Mouse (Mus musculus) hindbrain, postnatal 0 days (tissue): Measurements from ENCODE around the gene Fam170b. TPM values are rescaled to one million over a fixed set of nuclear protein-coding genes. Genes with fewer than 3 reads are reported as not detected.

Source experiments
- ATAC-seq: fragments of 200-750 bp; cut with Nextera tagmentation; 2 replicates; pipeline ENCODE4 v1.8.0; 2017; ENCODE audit warnings: mild to moderate bottlenecking, moderate TSS enrichment, moderate library complexity
- DNase-seq: peaks from one replicate; pipeline ENCODE4 v3.0.0-alpha.2; 2015; ENCODE audit warnings: low spot score
- H3K27ac ChIP-seq: fragments of 300-500 bp; sonication (generic); 2 replicates; pipeline ENCODE4 v1.5.1; 2014; ENCODE audit warnings: mild to moderate bottlenecking
- H3K27me3 ChIP-seq: fragments of 300-500 bp; sonication (generic); 2 replicates; pipeline ENCODE4 v1.6.1; 2014; ENCODE audit warnings: low read length, mixed read lengths; ENCODE audit not compliant: insufficient read depth
- H3K36me3 ChIP-seq: fragments of 300-500 bp; sonication (generic); 2 replicates; pipeline ENCODE4 v1.6.1; 2014; ENCODE audit warnings: low read length, mixed read lengths; ENCODE audit not compliant: insufficient read depth
- H3K4me1 ChIP-seq: fragments of 300-500 bp; sonication (generic); 2 replicates; pipeline ENCODE4 v1.6.1; 2014; ENCODE audit warnings: antibody characterized with exemption, low read length, mixed read lengths; ENCODE audit not compliant: insufficient read depth
- H3K4me2 ChIP-seq: fragments of 300-500 bp; sonication (generic); 2 replicates; pipeline ENCODE4 v1.6.1; 2014; ENCODE audit warnings: low read depth, mild to moderate bottlenecking, low read length, moderate library complexity, mixed read lengths
- H3K4me3 ChIP-seq: fragments of 300-500 bp; sonication (generic); 2 replicates; pipeline ENCODE4 v1.5.1; 2014; ENCODE audit warnings: low read length
- H3K9ac ChIP-seq: fragments of 300-500 bp; sonication (generic); replicated peaks from 2 replicates; pipeline ENCODE4 v1.6.1; 2014; ENCODE audit warnings: mild to moderate bottlenecking, low read length, moderate library complexity, mixed read lengths
- H3K9me3 ChIP-seq: fragments of 300-500 bp; sonication (generic); 2 replicates; pipeline ENCODE4 v1.6.1; 2016; ENCODE audit warnings: low read length, mixed read lengths
- CTCF ChIP-seq: IDR thresholded peaks from 2 replicates; pipeline ENCODE4 v1.5.1; 2016; ENCODE audit warnings: antibody characterized with exemption, control low read depth, low read depth
- WGBS: fragments of 180-500 bp; shearing (Covaris S2); extraction: QIAGEN DNeasy Blood & Tissue Kit; methylation state at CpG from one replicate; pipeline ENCODE4 v1.1.7; 2014; 5-methylcytosine and 5-hydroxymethylcytosine counted together
- polyA plus RNA-seq: library from polyadenylated mRNA; unstranded; fragments of >200 nt; fragmentation: Nextera tagmentation; extraction: Ambion mirVana; gene quantifications from 2 replicates; pipeline ENCODE4 v1.2.1, GENCODE M21; 2015
- total RNA-seq: library from RNA; depleted of rRNA; stranded (reverse); fragments of >200 nt; gene quantifications from 2 replicates; pipeline ENCODE4 v1.2.3, GENCODE M21; 2014; rRNA removed

The Fam170b gene
- total and polyA plus RNA-seq, 2 experiments from 2014 or later = not detected

- WGBS = 35% methylated on average over 6 of the region's 6 CpGs
- no peak for TF ChIP-seq CTCF
- Histone ChIP-seq H3K9ac (no peak overlapping the region), H3K36me3 (no peaks in the 10 kb centered on the region), H3K9me3 (no peaks in the 10 kb centered on the region), H3K27ac (0 out of 2 replicates have a peak overlapping the region, but pooled peaks have one; percentile 8), H3K4me1 (peaks cover 14% of the 10 kb centered on the region; the same call in 1 of the 2 replicates), H3K4me2 (no peak overlapping the region), H3K27me3 (0 out of 2 replicates have a peak, but pooled peaks cover 3% of the 10 kb centered on the region), H3K4me3 (no peak overlapping the region)
- ATAC-seq (no peak), DNase-seq (peak; percentile 59)
Measured at GRCm38 (mm10) chr14:32861149-32861581, 27.4 kb downstream of the Fam170b start.

- no peak for TF ChIP-seq CTCF
- Histone ChIP-seq H3K4me2 (no peak overlapping the region), H3K9ac (no peak overlapping the region), H3K36me3 (no peaks in the 10 kb centered on the region), H3K27me3 (0 out of 2 replicates have a peak, but pooled peaks cover 3% of the 10 kb centered on the region), H3K4me1 (peaks cover 14% of the 10 kb centered on the region; the same call in 1 of the 2 replicates), H3K9me3 (no peaks in the 10 kb centered on the region), H3K4me3 (no peak overlapping the region), H3K27ac (0 out of 2 replicates have a peak overlapping the region, but pooled peaks have one; percentile 8)
- WGBS = 43% methylated on average over 2 of the region's 2 CpGs
- ATAC-seq (no peak), DNase-seq (no peak)
Measured at GRCm38 (mm10) chr14:32861656-32862055, 27.9 kb downstream of the Fam170b start.

GRCm38 (mm10) chr14:32865331-32865730, 31.6 kb downstream of the Fam170b start:
- no peaks in the 10 kb centered on the region for H3K27me3 ChIP-seq
- no peak for TF ChIP-seq CTCF
- 84% methylated on average over 3 of the region's 3 CpGs for WGBS
- no peak overlapping the region for H3K9ac ChIP-seq
- peaks cover 9% of the 10 kb centered on the region; the same call in 1 of the 2 replicates for H3K4me1 ChIP-seq
- H3K4me3 ChIP-seq = no peak overlapping the region
- no peaks in the 10 kb centered on the region for H3K9me3 ChIP-seq
- ATAC-seq = no peak
- H3K27ac ChIP-seq = no peak overlapping the region
- no peak for DNase-seq
- no peaks in the 10 kb centered on the region for H3K36me3 ChIP-seq
- no peak overlapping the region for H3K4me2 ChIP-seq

- no peaks in the 10 kb centered on the region for H3K27me3 ChIP-seq
- ATAC-seq (no peak), DNase-seq (no peak)
- H3K4me2 ChIP-seq = no peak overlapping the region
- no peak for TF ChIP-seq CTCF
- H3K27ac ChIP-seq = no peak overlapping the region
- WGBS = 92% methylated on average over 5 of the region's 5 CpGs
- H3K4me3 ChIP-seq = no peak overlapping the region
- H3K9ac ChIP-seq = no peak overlapping the region
- no peaks in the 10 kb centered on the region for H3K36me3 ChIP-seq
- H3K9me3 ChIP-seq = no peaks in the 10 kb centered on the region
- no peaks in the 10 kb centered on the region for H3K4me1 ChIP-seq
Measured at GRCm38 (mm10) chr14:32871963-32872362, 38.2 kb downstream of the Fam170b start.

- Histone ChIP-seq H3K36me3 (no peaks in the 10 kb centered on the region), H3K9me3 (no peaks in the 10 kb centered on the region), H3K4me3 (no peak overlapping the region), H3K4me2 (no peak overlapping the region), H3K4me1 (no peaks in the 10 kb centered on the region), H3K27ac (no peak overlapping the region), H3K9ac (no peak overlapping the region), H3K27me3 (no peaks in the 10 kb centered on the region)
- WGBS = 62% methylated on average over 6 of the region's 6 CpGs
- TF ChIP-seq CTCF = no peak
- ATAC-seq (no peak), DNase-seq (no peak)
Measured at GRCm38 (mm10) chr14:32877549-32877948, 43.8 kb downstream of the Fam170b start.

GRCm38 (mm10) chr14:32880332-32880731, 46.6 kb downstream of the Fam170b start:
- H3K27me3 ChIP-seq = no peaks in the 10 kb centered on the region
- WGBS = 87% methylated on average over 5 of the region's 5 CpGs
- TF ChIP-seq CTCF = no peak

GRCm38 (mm10) chr14:32881693-32882092, 47.9 kb downstream of the Fam170b start:
- Histone ChIP-seq H3K9me3 (no peaks in the 10 kb centered on the region), H3K27ac (no peak overlapping the region), H3K4me1 (no peaks in the 10 kb centered on the region), H3K4me3 (no peak overlapping the region), H3K27me3 (no peaks in the 10 kb centered on the region), H3K9ac (no peak overlapping the region), H3K4me2 (no peak overlapping the region), H3K36me3 (no peaks in the 10 kb centered on the region)
- WGBS = 57% methylated on average over 1 of the region's 1 CpGs
- ATAC-seq (no peak), DNase-seq (no peak)
- no peak for TF ChIP-seq CTCF

More at GRCm38 (mm10) chr14:32880332-32880731, 46.6 kb downstream of the Fam170b start:
- Histone ChIP-seq H3K4me2 (no peak overlapping the region), H3K9ac (no peak overlapping the region), H3K27ac (no peak overlapping the region), H3K4me1 (no peaks in the 10 kb centered on the region), H3K36me3 (no peaks in the 10 kb centered on the region), H3K9me3 (no peaks in the 10 kb centered on the region), H3K4me3 (no peak overlapping the region)
- ATAC-seq (no peak), DNase-seq (no peak)

Other genes with a start within 250 kb of the Fam170b start
- gene Prrxl1, start 234.6 kb upstream of the Fam170b start, total RNA-seq = 17.8 and 24.2 TPM in 2 replicates
- gene Prrxl1, start 234.6 kb upstream of the Fam170b start, polyA plus RNA-seq = 24.1 and 28.0 TPM in 2 replicates
- 0.21 TPM in 1 of 2 replicates, not detected in the other for gene 3425401B19Rik, start 148.7 kb upstream of the Fam170b start, total RNA-seq
- gene 3425401B19Rik, start 148.7 kb upstream of the Fam170b start, polyA plus RNA-seq = 0.06 and 0.08 TPM in 2 replicates
- 1.2 TPM in 1 of 2 replicates, not detected in the other for gene Tmem273, start 48.0 kb upstream of the Fam170b start, total RNA-seq
- 0.16 and 0.23 TPM in 2 replicates for gene Tmem273, start 48.0 kb upstream of the Fam170b start, polyA plus RNA-seq
- gene Vstm4, start 22.8 kb downstream of the Fam170b start, total RNA-seq = 9.6 and 9.8 TPM in 2 replicates
- gene Vstm4, start 22.8 kb downstream of the Fam170b start, polyA plus RNA-seq = 14.8 and 14.9 TPM in 2 replicates
- gene Lrrc18, start 157.4 kb downstream of the Fam170b start, total RNA-seq = 0.63 TPM in 1 of 2 replicates, not detected in the other
- 0.61 and 0.67 TPM in 2 replicates for gene Lrrc18, start 157.4 kb downstream of the Fam170b start, polyA plus RNA-seq